Mouse (Mus musculus) hematopoietic stem cell, adult 5-6 weeks (primary cell): ENCODE measurements around the gene Cxcl3. TPM values are rescaled to one million over a fixed set of nuclear protein-coding genes. Genes with fewer than 3 reads are reported as not detected.

Experiments used
- ATAC-seq, 2 experiments: fragments of 125-278 bp in 1 of 2; replicated peaks in 1 of 2; 2 replicates each; pipeline ENCODE4 v1.8.0; 2016 to 2017; ENCODE audit warnings: inconsistent platforms in 2 of 2, mild to moderate bottlenecking in 2 of 2, moderate number of reproducible peaks in 2 of 2, low read depth in 1 of 2, moderate TSS enrichment in 1 of 2; ENCODE audit not compliant: low FRiP score in 2 of 2, poor library complexity in 2 of 2, severe bottlenecking in 2 of 2, insufficient read depth in 1 of 2, low TSS enrichment in 1 of 2
- total RNA-seq: library from RNA; stranded (forward); fragments of 172-1452, 232-1000 nt; gene quantifications from 2 replicates; pipeline ENCODE4 v1.2.3, GENCODE M21; 2017

The Cxcl3 gene
- 0.69 TPM in 1 of 2 replicates, not detected in the other for total RNA-seq

GRCm38 (mm10) chr5:90785659-90786588 lies at the start of gene Cxcl3:
Cxcl3 (plus strand) TSS chr5:90786103.
- ATAC-seq, result peak; percentile 44 to 46; a peak in 3 of 4 replicates

GRCm38 (mm10) chr5:90742029-90742428 lies 43.9 kb upstream of the Cxcl3 start:
- ATAC-seq, result peak; percentile 99

- no peak for ATAC-seq
Observed at GRCm38 (mm10) chr5:90753934-90754333, 32.0 kb upstream of the Cxcl3 start.

GRCm38 (mm10) chr5:90758020-90758605 lies 27.8 kb upstream of the Cxcl3 start:
- ATAC-seq, result peak in 1 of 2 experiments; percentile 23; a peak in 1 of 4 replicates

GRCm38 (mm10) chr5:90759077-90760065 lies 26.5 kb upstream of the Cxcl3 start, which contains the start of gene Cxcl5:
Cxcl5 (plus strand) TSS chr5:90759360.
- ATAC-seq, result peak; percentile 8 to 29; a peak in 1 of 4 replicates

- ATAC-seq, result no peak
Observed at GRCm38 (mm10) chr5:90760303-90760702, 25.6 kb upstream of the Cxcl3 start.

- ATAC-seq, result no peak
Observed at GRCm38 (mm10) chr5:90760844-90761243, 25.1 kb upstream of the Cxcl3 start.

GRCm38 (mm10) chr5:90761834-90762233 lies 24.1 kb upstream of the Cxcl3 start:
- no peak for ATAC-seq

- ATAC-seq, result no peak
Observed at GRCm38 (mm10) chr5:90763912-90764665, 21.8 kb upstream of the Cxcl3 start.

GRCm38 (mm10) chr5:90765821-90766606 lies 19.9 kb upstream of the Cxcl3 start:
- no peak for ATAC-seq

- no peak for ATAC-seq
Observed at GRCm38 (mm10) chr5:90768218-90768617, 17.7 kb upstream of the Cxcl3 start, which contains the start of gene Ppbp. Ppbp (plus strand) TSS chr5:90768518.

- peak; percentile 18 to 25; a peak in 2 of 4 replicates for ATAC-seq
Observed at GRCm38 (mm10) chr5:90771369-90771768, 14.5 kb upstream of the Cxcl3 start.

- peak; percentile 77 to 82 for ATAC-seq
Observed at GRCm38 (mm10) chr5:90771880-90772653, 13.8 kb upstream of the Cxcl3 start, which contains the start of gene Pf4. Pf4 (plus strand) TSS chr5:90772435.

GRCm38 (mm10) chr5:90775562-90775961 lies 10.3 kb upstream of the Cxcl3 start:
- peak; percentile 3 to 15; a peak in 1 of 4 replicates for ATAC-seq

GRCm38 (mm10) chr5:90777621-90778020 lies 8.3 kb upstream of the Cxcl3 start:
- ATAC-seq, result no peak
